Mouse (Mus musculus) ES-Bruce4 (cell line): ENCODE results near the gene Prss30.

Experiments
- CTCF ChIP-seq: IDR thresholded peaks from one replicate; pipeline ENCODE4 v1.8.1; 2011; ENCODE audit warnings: low read depth, low read length
- EP300 ChIP-seq: IDR thresholded peaks from 2 replicates; pipeline ENCODE4 v1.6.1; 2011; ENCODE audit warnings: low read depth, low read length; ENCODE audit not compliant: insufficient read depth
- POLR2A ChIP-seq: IDR thresholded peaks from one replicate; pipeline ENCODE4 v1.8.1; 2011; ENCODE audit warnings: low read length; ENCODE audit not compliant: insufficient read depth

GRCm38 (mm10) chr17:23980297-23980909, at the start of gene Prss30:
- TF ChIP-seq CTCF (no peak), EP300 (no peak), POLR2A (no peak)
